In the genomic region with DNA sequence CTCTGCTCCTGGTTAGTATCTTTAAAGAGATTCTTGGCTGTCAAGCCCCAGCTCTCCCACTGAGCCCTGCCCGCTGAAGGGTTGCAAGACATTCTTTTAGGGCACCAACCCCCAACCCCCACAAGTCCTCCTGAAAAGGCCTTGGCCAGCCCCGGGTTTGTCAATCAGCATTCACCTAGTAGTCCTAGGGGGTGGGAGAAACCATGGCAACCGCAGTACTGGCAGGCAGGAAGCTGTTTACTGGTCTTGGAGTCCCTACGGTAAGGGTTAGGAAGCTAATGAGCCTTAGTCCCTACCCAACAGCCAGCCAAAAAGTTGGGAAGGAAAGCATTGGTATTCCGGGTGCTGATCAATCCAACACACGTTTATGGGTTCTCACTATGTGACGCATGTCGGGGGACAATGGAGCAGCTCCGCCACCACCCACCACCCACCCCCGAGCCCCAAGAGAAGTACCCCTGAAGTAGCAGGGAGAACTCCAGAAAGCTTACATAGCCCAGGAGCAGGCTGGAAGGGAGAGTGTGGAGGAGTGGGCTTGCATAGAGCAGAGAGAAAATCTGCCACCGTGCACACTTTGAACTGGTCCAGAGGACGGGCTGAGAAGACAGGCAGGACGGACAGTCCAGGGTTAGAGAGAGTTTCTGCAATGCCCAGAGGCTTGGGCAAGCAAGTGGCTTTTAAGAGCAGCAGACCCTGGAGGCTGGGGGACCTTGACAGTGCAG, we compare ENCODE assay signal across 11 mouse cellular contexts. TPM values are rescaled to one million over a fixed set of nuclear protein-coding genes. Genes with fewer than 3 reads are reported as not detected.
DNase-seq lines count a peak whose midpoint lies in the region; ATAC-seq and TF ChIP-seq lines count a peak whose summit lies in the region.
"Had no signal": no experiment of that assay in that cellular context is flagged by ENCODE, and none has a peak within 500 bp of the region (broad histone marks: within the 10 kb centered on the region; RNA-seq: fewer than 3 reads in every experiment).

A gene (minus strand): TSS at position 61 of the 722 bp plus-strand sequence.

- no peak within 1 kb of the TSS for H3K9ac ChIP-seq in hindbrain, postnatal 0 days (replicated peaks; ENCODE audit: low read length)
- no peak within 1 kb of the TSS for H3K9ac ChIP-seq in lung, postnatal 0 days (replicated peaks; ENCODE audit: low read depth)
- H3K9ac ChIP-seq: embryonic facial prominence, embryonic 15.5 days; lung, embryonic 14.5 days had no signal

- TF ChIP-seq EP300 in lung, postnatal 0 days (IDR thresholded peaks at IDR 0.05), result no peak

- peak within 1 kb of the TSS; percentile 34 for H3K4me2 ChIP-seq in hindbrain, postnatal 0 days (ENCODE audit: low read depth, low read length)
- no peak within 1 kb of the TSS for H3K4me2 ChIP-seq in lung, postnatal 0 days (replicated peaks; ENCODE audit: low read depth, low read length)
- H3K4me2 ChIP-seq: embryonic facial prominence, embryonic 15.5 days; lung, embryonic 14.5 days had no signal

- no peaks in the 10 kb centered on the region for H3K36me3 ChIP-seq in hindbrain, postnatal 0 days (ENCODE audit: insufficient read depth, low read length)
- no peaks in the 10 kb centered on the region for H3K36me3 ChIP-seq in midbrain, embryonic 10.5 days
- H3K36me3 ChIP-seq in lung, postnatal 0 days (ENCODE audit: insufficient read depth, low read length), result no peaks in the 10 kb centered on the region
- H3K36me3 ChIP-seq: embryonic facial prominence, embryonic 15.5 days had no signal

- peak within 1 kb of the TSS; percentile 69 for H3K27ac ChIP-seq in hindbrain, postnatal 0 days
- H3K27ac ChIP-seq in midbrain, embryonic 10.5 days (replicated peaks), result peak within 1 kb of the TSS; percentile 68
- H3K27ac ChIP-seq in lung, postnatal 0 days (ENCODE audit: low read length), result no peak within 1 kb of the TSS
- no peak within 1 kb of the TSS for H3K27ac ChIP-seq in gastrocnemius, adult 2 months
- H3K27ac ChIP-seq: embryonic facial prominence, embryonic 15.5 days had no signal

- H3K4me3 ChIP-seq in hindbrain, postnatal 0 days (ENCODE audit: low read length), result no peak within 1 kb of the TSS
- peak within 1 kb of the TSS; percentile 41 for H3K4me3 ChIP-seq in midbrain, embryonic 10.5 days
- H3K4me3 ChIP-seq in lung, postnatal 0 days (ENCODE audit: low read depth, low read length), result no peak within 1 kb of the TSS
- H3K4me3 ChIP-seq in gastrocnemius, adult 2 months, result no peak within 1 kb of the TSS
- H3K4me3 ChIP-seq: embryonic facial prominence, embryonic 15.5 days had no signal

- no peaks in the 10 kb centered on the region for H3K27me3 ChIP-seq in hindbrain, postnatal 0 days (ENCODE audit: insufficient read depth, low read length)
- H3K27me3 ChIP-seq in midbrain, embryonic 10.5 days (ENCODE audit: low read depth, poor library complexity, severe bottlenecking), result peaks cover 3% of the 10 kb centered on the region; the same call in 1 of the 2 replicates
- no peaks in the 10 kb centered on the region for H3K27me3 ChIP-seq in lung, postnatal 0 days (replicated peaks; ENCODE audit: insufficient read depth, low read length)
- H3K27me3 ChIP-seq: embryonic facial prominence, embryonic 15.5 days had no signal

- no peak for TF ChIP-seq CTCF in hindbrain, postnatal 0 days (IDR thresholded peaks at IDR 0.05; ENCODE audit: low read depth)
- TF ChIP-seq CTCF in lung, postnatal 0 days (IDR thresholded peaks at IDR 0.05), result no peak
- no peak for TF ChIP-seq CTCF in gastrocnemius, adult 2 months (IDR thresholded peaks at IDR 0.05)

- peak; percentile 9 for DNase-seq in Muller cell, postnatal 12 days (ENCODE audit: inconsistent ontology term)
- peak; percentile 68 for DNase-seq in embryo, embryonic 9.5 days (ENCODE audit: extremely low spot score)
- DNase-seq in hindbrain, postnatal 0 days (ENCODE audit: low spot score), result peak; percentile 77
- peak; percentile 70 for DNase-seq in midbrain, embryonic 10.5 days (ENCODE audit: low spot score)
- no peak for DNase-seq in lung, postnatal 0 days (ENCODE audit: low spot score)
- no peak for DNase-seq in adrenal gland, adult 18-20 months (ENCODE audit: low spot score in 2 of 2)
- no peak for DNase-seq in gastrocnemius, adult 2 months
- DNase-seq in adrenal gland, postnatal 10 days, result no peak
- DNase-seq: lung, embryonic 14.5 days; thymus, adult 18-20 months had no signal

- intact Hi-C loops in gastrocnemius, adult 2 months (cut with DNase I), result no loop called here

- H3K4me1 ChIP-seq in hindbrain, postnatal 0 days (ENCODE audit: insufficient read depth, low read length), result peaks cover 7% of the 10 kb centered on the region
- peaks cover 39% of the 10 kb centered on the region for H3K4me1 ChIP-seq in midbrain, embryonic 10.5 days
- H3K4me1 ChIP-seq in lung, postnatal 0 days (ENCODE audit: insufficient read depth, low read depth, low read length), result no peaks in the 10 kb centered on the region
- H3K4me1 ChIP-seq: embryonic facial prominence, embryonic 15.5 days had no signal

- ATAC-seq in hindbrain, postnatal 0 days, result peak; percentile 96
- no peak for ATAC-seq in lung, postnatal 0 days

- WGBS in hindbrain, postnatal 0 days, result 4% methylated on average over 13 of the region's 13 CpGs
- WGBS in midbrain, embryonic 10.5 days, result 8% methylated on average over 13 of the region's 13 CpGs
- WGBS in lung, postnatal 0 days, result 28% methylated on average over 13 of the region's 13 CpGs

- H3K9me3 ChIP-seq in hindbrain, postnatal 0 days (ENCODE audit: low read length), result no peaks in the 10 kb centered on the region
- H3K9me3 ChIP-seq in midbrain, embryonic 10.5 days (replicated peaks), result no peaks in the 10 kb centered on the region
- H3K9me3 ChIP-seq in lung, postnatal 0 days (ENCODE audit: low read length), result no peaks in the 10 kb centered on the region
- H3K9me3 ChIP-seq: embryonic facial prominence, embryonic 15.5 days had no signal

RNA-seq across cellular contexts. Expression of the gene that starts here (rescaled TPM):
- 0.11 TPM in 1 of 2 replicates, not detected in the other for total RNA-seq in hindbrain, postnatal 0 days (2014; rRNA removed)
- 0.11 TPM in 1 of 2 replicates, not detected in the other for polyA plus RNA-seq in hindbrain, postnatal 0 days (2015; fragmentation: Nextera tagmentation; extraction: Ambion mirVana)
- not detected in 2 replicates for polyA plus RNA-seq in midbrain, embryonic 10.5 days (2016; fragmentation: Nextera tagmentation; extraction: Ambion mirVana)
- not detected in 2 replicates for polyA plus RNA-seq in lung, postnatal 0 days (2015; fragmentation: Nextera tagmentation; extraction: Ambion mirVana)
- total RNA-seq in adrenal gland, adult 18-20 months (2021), result not detected
- not detected for total RNA-seq in gastrocnemius, adult 2 months (2021)
- total RNA-seq in adrenal gland, postnatal 10 days (2021), result not detected
- polyA plus RNA-seq: embryonic facial prominence, embryonic 15.5 days; lung, embryonic 14.5 days had no signal

Comparison
In these comparisons a context has a peak if more than half of its experiments do, and no peak if none do; other contexts are left out.
1. Peak in DNase-seq, ATAC-seq, H3K27ac ChIP-seq and H3K4me2 ChIP-seq in hindbrain, postnatal 0 days; RNA of the gene not detected or under 1 TPM.
2. Peak in DNase-seq, H3K4me3 ChIP-seq and H3K27ac ChIP-seq in midbrain, embryonic 10.5 days; RNA of the gene not detected or under 1 TPM.
3. DNase-seq: peak in Muller cell, postnatal 12 days (single experiment) and embryo, embryonic 9.5 days (single experiment); none in lung, postnatal 0 days (single experiment), adrenal gland, adult 18-20 months (0 of 2), gastrocnemius, adult 2 months (single experiment) and adrenal gland, postnatal 10 days (single experiment).